Comparison of ENCODE assay signal across 26 mouse cellular contexts in the genomic region with DNA sequence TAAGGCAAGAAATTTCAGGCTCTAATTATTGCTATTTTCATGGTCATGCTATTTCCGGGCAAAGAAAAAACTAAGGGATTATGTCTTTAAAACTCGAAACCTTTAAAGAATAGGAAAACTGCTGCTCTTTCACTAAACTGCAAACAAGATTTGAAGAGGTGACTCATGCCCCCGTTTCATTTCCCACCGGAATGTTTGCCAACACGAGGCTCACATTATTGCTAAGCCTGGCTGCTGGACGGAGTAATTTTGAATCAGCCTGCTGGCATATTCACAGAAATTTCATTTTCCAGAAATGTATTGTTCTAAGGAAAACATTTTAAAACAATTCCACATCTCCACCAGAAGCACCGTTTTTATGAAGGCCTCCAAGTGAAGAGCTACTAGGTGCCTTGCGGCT.
A peak's percentile ranks its signal among the peaks of the same experiment; 100 is the strongest.
DNase-seq lines count a peak whose midpoint lies in the region; ATAC-seq lines count a peak whose summit lies in the region.
"Had no signal": no experiment of that assay in that cellular context is flagged by ENCODE, and none has a peak within 500 bp of the region (broad histone marks: within the 10 kb centered on the region; RNA-seq: fewer than 3 reads in every experiment).

No protein-coding gene starts in this region.

- no peak overlapping the region for H3K4me2 ChIP-seq in forebrain, embryonic 11.5 days (ENCODE audit: low read depth, low read length, severe bottlenecking)
- H3K4me2 ChIP-seq: forebrain, embryonic 15.5 days; hindbrain, embryonic 15.5 days; liver, embryonic 12.5 days; midbrain, embryonic 12.5 days; neural tube, embryonic 12.5 days had no signal

- no peak overlapping the region for H3K27ac ChIP-seq in forebrain, embryonic 11.5 days (ENCODE audit: low read depth, low read length)
- H3K27ac ChIP-seq: forebrain, embryonic 15.5 days; hindbrain, embryonic 10.5 days; hindbrain, embryonic 15.5 days; liver, embryonic 12.5 days; midbrain, embryonic 12.5 days; neural tube, embryonic 12.5 days had no signal

- no peaks in the 10 kb centered on the region for H3K4me1 ChIP-seq in forebrain, embryonic 11.5 days (replicated peaks; ENCODE audit: control insufficient read depth, insufficient read depth, low read length)
- H3K4me1 ChIP-seq: hindbrain, embryonic 10.5 days; hindbrain, embryonic 15.5 days; liver, embryonic 12.5 days; megakaryocyte, embryonic 14.5 days; midbrain, embryonic 12.5 days; neural tube, embryonic 12.5 days had no signal

- WGBS in forebrain, embryonic 11.5 days: 93% methylated on average over 8 of the region's 8 CpGs

- H3K4me3 ChIP-seq in forebrain, embryonic 11.5 days (ENCODE audit: low read depth, low read length): no peak overlapping the region
- H3K4me3 ChIP-seq: forebrain, embryonic 15.5 days; hindbrain, embryonic 10.5 days; hindbrain, embryonic 15.5 days; liver, embryonic 12.5 days; megakaryocyte, embryonic 14.5 days; midbrain, embryonic 12.5 days; myocyte; neural tube, embryonic 12.5 days had no signal

- ATAC-seq in frontal cortex, adult (ENCODE audit: low TSS enrichment): peak; percentile 36; the same call in 1 of the 2 replicates
- ATAC-seq in forebrain, embryonic 11.5 days (replicated peaks; ENCODE audit: low FRiP score): no peak
- ATAC-seq: activated CD4-positive, CD25-positive, alpha-beta regulatory T cell, adult 4 months; CD4-positive, CD25-positive, alpha-beta regulatory T cell, adult 4 months; forebrain, embryonic 15.5 days; inflammation-experienced regulatory T-cells, adult 6 months; liver, embryonic 12.5 days; liver, postnatal 0 days had no signal

- peak; percentile 10 for DNase-seq in adrenal gland, postnatal 25 days
- no peak for DNase-seq in adrenal gland, adult (ENCODE audit: inconsistent age in 2 of 2, low spot score in 1 of 2)
- no peak for DNase-seq in frontal cortex, postnatal 36 days (ENCODE audit: low spot score in 2 of 2)
- DNase-seq in 3T3-L1 (ENCODE audit: low read depth, low spot score) (peak; percentile 34), adipocyte (ENCODE audit: low spot score) (peak; percentile 20)
- no peak for DNase-seq in forebrain, embryonic 11.5 days (ENCODE audit: low spot score)
- DNase-seq in ovary, postnatal 14 days (ENCODE audit: low spot score): no peak
- DNase-seq: gastrocnemius, postnatal 10 days; heart, postnatal 14 days; kidney, adult 11 months; kidney, postnatal 14 days; left cerebral cortex, postnatal 4 days; liver, postnatal 0 days; lung, postnatal 36 days had no signal

- no peaks in the 10 kb centered on the region for H3K36me3 ChIP-seq in forebrain, embryonic 11.5 days (ENCODE audit: control insufficient read depth, insufficient read depth, low read length)
- H3K36me3 ChIP-seq: hindbrain, embryonic 10.5 days; hindbrain, embryonic 15.5 days; liver, embryonic 12.5 days; neural tube, embryonic 12.5 days had no signal

- no peaks in the 10 kb centered on the region for H3K9me3 ChIP-seq in forebrain, embryonic 11.5 days (ENCODE audit: control insufficient read depth, low read length)
- H3K9me3 ChIP-seq: forebrain, embryonic 15.5 days; hindbrain, embryonic 15.5 days; liver, embryonic 12.5 days; midbrain, embryonic 12.5 days; neural tube, embryonic 12.5 days had no signal

- no peaks in the 10 kb centered on the region for H3K27me3 ChIP-seq in forebrain, embryonic 11.5 days (ENCODE audit: control insufficient read depth, insufficient read depth, low read length)
- H3K27me3 ChIP-seq: forebrain, embryonic 15.5 days; hindbrain, embryonic 15.5 days; liver, embryonic 12.5 days; megakaryocyte, embryonic 14.5 days; midbrain, embryonic 12.5 days; neural tube, embryonic 12.5 days had no signal

- no peak overlapping the region for H3K9ac ChIP-seq in forebrain, embryonic 11.5 days (ENCODE audit: low read length)
- H3K9ac ChIP-seq: forebrain, embryonic 15.5 days; hindbrain, embryonic 15.5 days; liver, embryonic 12.5 days; liver, postnatal 0 days; midbrain, embryonic 12.5 days; neural tube, embryonic 12.5 days had no signal

Comparison
In these comparisons a context has a peak if more than half of its experiments do, and no peak if none do; other contexts are left out.
1. DNase-seq: peak in adrenal gland, postnatal 25 days (single experiment), 3T3-L1 (single experiment) and adipocyte (single experiment); none in adrenal gland, adult (0 of 2), frontal cortex, postnatal 36 days (0 of 2), forebrain, embryonic 11.5 days (single experiment) and ovary, postnatal 14 days (single experiment).